Mouse (Mus musculus) testis, adult 2 months (tissue): ENCODE measurements around the gene Ttc28.

Experiments used
- CTCF ChIP-seq: fragments of 200-500 bp; IDR thresholded peaks from 2 replicates; pipeline ENCODE4 v1.5.1; 2012; ENCODE audit warnings: low read depth, mild to moderate bottlenecking, inconsistent platforms, low read length, moderate library complexity; ENCODE audit not compliant: control insufficient read depth, insufficient read depth, insufficient replicate concordance
- POLR2A ChIP-seq: fragments of 200-500 bp; IDR thresholded peaks from 2 replicates; pipeline ENCODE4 v1.6.1; 2012; ENCODE audit warnings: low read depth, mild to moderate bottlenecking, inconsistent platforms, low read length, moderate library complexity; ENCODE audit not compliant: control insufficient read depth

- TF ChIP-seq CTCF: no peak
- no peak for TF ChIP-seq POLR2A
Measured at GRCm38 (mm10) chr5:110929306-110929705, 49.7 kb downstream of the Ttc28 start.
